Mouse (Mus musculus): Measurements from ENCODE around the gene Tbx21.
A peak's percentile ranks its signal among the peaks of the same experiment; 100 is the strongest.

Tbx21 gene

GRCm38 (mm10) chr11:97114671-97115601 lies at the start of gene Tbx21:
Gene Tbx21, minus strand, starts transcription at chr11:97115331.
- no peak for ATAC-seq (ENCODE audit: low TSS enrichment)

DNA sequence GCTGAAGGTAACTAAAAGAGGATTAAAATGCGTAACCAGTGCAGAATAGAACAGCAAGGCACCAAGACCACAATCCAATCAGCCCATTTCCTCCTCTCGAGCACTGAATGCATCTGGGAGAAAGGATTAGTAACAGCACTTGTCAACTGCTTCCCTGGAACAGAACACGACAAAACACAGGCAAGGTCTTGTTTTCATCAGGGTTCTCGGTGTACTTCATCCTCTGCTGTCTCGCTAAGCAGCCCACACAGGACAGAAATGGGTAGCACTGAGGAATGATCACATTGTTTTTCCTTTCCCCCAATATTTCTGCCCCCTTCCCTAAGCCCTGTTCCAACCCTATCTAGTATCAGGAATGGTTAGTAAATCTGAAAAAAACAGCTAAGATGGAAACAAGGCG lies 45.2 kb upstream of the Tbx21 start:
- peak; percentile 46; the same call in 1 of the 2 replicates for ATAC-seq (ENCODE audit: low TSS enrichment)

GRCm38 (mm10) chr11:97156999-97157398 lies 41.9 kb upstream of the Tbx21 start:
- no peak for ATAC-seq (ENCODE audit: low TSS enrichment)

DNA sequence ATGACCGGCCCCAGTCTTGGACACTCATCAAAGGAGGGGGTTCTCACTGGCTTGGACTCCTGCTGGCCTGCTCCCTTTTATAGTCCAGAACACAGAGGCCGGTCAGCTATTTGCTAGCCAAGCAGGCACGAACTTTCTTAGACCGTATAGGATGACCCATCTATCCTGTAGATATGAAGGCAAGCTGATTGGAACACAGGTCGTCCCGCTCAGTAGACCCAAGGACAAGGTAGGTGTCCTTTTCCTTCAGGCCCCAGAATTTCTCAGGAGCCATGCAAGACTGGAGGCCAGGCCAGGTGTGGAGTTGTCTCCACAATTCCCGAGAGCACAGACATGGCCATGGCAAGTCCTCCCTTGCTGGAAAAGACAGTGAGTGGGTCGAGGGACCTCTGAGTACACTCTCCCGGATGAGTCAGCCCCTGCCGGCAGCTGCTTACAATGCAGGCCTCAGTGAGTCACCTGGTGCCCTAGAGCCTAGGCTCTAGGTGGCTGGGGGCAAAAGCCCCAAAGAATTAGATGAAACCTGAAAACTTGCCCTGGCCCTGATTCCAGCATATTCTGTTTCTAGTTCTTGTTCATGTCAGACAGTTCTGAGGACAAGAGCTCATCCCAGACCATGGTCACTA lies 37.6 kb upstream of the Tbx21 start:
- ATAC-seq (ENCODE audit: low TSS enrichment): no peak

DNA sequence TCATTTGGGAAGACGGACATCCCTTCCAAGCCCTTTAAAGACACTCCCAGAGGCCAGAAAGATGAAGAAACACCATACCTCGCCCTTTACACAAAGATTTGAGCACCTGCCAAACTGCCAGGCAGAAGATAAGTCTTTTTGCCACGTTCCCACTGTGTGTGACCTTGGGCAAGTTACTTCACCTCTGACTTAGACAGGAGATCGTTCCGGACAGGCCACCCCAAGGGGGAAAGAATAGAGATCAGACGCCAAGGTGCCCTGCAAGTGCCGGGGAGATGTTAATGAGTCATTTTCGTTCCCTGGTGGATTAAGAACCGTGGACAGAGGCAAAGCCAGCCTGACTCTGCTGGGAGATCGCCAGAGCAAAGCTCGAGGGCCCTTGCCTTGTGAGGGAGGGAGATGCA lies 36.9 kb upstream of the Tbx21 start:
- ATAC-seq (ENCODE audit: low TSS enrichment): no peak

DNA sequence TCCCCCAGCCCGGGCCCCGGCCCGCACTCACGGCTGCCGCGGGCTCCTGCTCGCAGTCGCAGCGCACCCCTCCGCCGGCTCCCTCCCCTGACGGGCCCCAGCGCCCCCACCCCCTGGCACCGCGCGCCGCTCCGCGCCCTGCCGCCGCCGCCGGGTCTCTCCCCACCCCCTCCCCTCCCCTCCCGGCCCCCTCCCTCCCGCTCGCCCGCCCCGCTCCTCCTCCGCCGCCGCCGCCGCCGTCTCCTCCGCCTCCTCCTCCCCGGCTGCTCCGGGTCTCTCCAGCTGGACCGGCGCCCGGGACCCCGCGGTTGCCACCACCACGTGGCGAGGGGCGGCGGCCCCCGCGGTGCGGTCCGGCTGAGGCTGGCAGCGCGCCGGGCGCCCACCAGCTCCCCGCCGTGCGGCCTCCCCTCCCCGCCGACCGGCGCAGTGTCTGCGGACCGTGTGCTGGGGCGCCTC lies 36.2 kb upstream of the Tbx21 start, which contains the start of gene Tbkbp1:
Gene Tbkbp1 (minus strand): TSS at position 153 of the 459 bp plus-strand sequence.
- no peak for ATAC-seq (ENCODE audit: low TSS enrichment)

DNA sequence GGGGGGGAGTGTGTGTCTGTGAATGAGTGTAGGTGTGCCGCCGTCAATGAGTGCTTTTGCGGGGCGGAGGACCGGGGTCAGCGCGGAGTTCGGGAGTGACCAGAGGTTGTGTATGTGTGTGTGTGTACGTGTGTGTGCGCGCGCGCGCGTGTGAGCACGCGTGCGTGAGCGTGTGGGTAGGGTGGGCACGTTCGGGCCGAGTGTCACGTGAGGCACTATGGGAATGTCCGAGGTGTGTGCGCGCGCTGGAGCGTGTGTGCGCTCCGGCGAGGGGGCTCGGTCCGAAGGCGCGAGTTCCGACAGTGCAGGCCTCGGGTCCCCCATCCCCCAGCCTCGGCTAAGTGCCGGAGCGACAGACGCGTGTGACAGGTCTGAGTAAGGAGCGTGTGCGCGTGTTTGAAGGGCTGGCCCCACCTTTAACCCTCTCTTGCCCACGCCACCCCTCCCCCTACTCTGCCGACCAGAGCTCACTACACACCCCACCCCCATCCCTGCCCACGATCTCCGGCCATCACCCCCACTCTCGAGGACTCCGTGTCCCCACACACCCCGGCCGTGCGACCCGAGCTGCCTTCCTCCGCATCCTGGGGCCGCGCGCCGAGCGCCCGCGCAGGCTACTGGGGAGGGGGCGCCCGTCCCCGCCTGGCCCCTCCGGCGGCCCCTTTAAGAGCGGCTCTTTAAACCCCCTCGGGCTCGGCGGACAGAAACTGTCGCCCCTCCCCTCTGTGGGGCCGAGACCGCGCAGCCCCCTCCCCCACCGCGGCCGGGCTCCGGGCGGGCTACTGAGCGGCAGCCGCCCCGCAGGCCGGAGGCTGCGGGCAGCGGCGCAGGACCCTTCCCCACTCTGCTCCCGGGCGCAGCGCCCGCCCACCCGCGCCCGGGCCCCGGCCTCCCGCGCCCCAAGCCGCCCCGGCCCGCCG lies 35.5 kb upstream of the Tbx21 start:
- ATAC-seq (ENCODE audit: low TSS enrichment): peak; percentile 25; the same call in 1 of the 2 replicates

GRCm38 (mm10) chr11:97149995-97150410 lies 34.9 kb upstream of the Tbx21 start:
- ATAC-seq (ENCODE audit: low TSS enrichment): peak; percentile 17; the same call in 1 of the 2 replicates

- ATAC-seq (ENCODE audit: low TSS enrichment): no peak
These were observed 33.9 kb upstream of the Tbx21 start for GRCm38 (mm10) chr11:97149026-97149425.

DNA sequence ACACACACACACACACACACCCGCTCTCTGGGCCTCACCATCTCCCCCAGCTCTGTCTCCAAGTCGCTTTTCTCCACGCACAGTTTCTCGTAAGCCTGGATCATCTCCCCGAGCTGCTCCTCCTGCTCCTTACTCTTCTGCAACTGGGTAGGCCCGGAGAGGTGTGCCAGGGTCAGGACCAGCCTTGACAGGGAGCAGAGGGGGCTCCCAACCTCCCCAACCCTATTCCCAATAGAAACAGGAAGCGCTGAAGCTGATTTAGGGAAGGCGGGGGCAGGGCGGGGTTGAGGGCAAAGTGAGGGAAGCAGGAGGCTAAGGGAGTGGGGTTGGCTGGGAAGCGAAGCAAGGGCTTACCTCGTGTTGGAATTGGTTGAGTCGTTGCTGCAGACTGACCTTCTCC lies 33.5 kb upstream of the Tbx21 start:
- ATAC-seq (ENCODE audit: low TSS enrichment): no peak

DNA sequence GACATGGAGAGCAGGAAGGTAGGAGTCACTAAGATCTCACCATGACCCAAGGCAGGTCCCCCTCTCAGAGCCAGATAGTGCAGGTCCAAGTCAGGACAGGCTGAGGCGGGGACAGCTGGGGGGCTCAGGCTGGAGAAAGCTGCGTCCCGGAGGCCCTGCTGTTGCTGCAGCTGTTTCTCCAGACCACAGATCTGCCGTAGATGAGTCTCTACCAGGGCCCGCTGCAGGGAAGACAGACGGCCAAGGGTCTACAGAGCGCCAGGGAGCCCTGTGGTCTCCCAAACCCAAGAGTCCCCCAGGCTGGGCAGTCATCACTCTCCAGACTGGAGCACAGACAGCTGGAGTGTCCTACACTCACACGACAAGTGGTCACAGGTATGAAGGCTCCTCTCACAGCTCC lies 32.2 kb upstream of the Tbx21 start:
- ATAC-seq (ENCODE audit: low TSS enrichment): no peak

DNA sequence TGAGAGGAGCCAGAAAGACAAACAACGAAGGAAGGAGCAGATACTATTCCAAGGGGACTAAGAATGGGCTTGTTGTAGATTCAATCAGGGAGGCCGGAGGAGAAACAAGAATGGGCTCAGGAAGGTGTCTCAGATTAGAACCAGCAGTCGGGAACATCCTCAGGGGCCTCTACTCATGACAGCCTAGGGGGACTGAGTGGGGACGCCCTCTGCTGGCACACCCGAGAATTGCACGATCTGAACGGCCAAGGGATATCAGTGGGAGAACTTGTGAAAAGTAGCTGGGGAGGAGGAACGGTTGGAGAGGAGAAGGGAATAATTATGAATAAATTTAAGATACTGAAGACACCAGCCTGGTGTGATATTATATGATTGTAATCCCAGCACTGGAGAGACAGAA lies 31.6 kb upstream of the Tbx21 start:
- peak; percentile 48; the same call in 1 of the 2 replicates for ATAC-seq (ENCODE audit: low TSS enrichment)

GRCm38 (mm10) chr11:97145951-97146350 lies 30.8 kb upstream of the Tbx21 start:
- ATAC-seq (ENCODE audit: low TSS enrichment): no peak

GRCm38 (mm10) chr11:97145320-97145719 lies 30.2 kb upstream of the Tbx21 start:
- no peak for ATAC-seq (ENCODE audit: low TSS enrichment)

- ATAC-seq (ENCODE audit: low TSS enrichment): no peak
These were observed 28.2 kb upstream of the Tbx21 start for GRCm38 (mm10) chr11:97143196-97143900.

GRCm38 (mm10) chr11:97142159-97142608 lies 27.1 kb upstream of the Tbx21 start:
- no peak for ATAC-seq (ENCODE audit: low TSS enrichment)

GRCm38 (mm10) chr11:97140811-97141210 lies 25.7 kb upstream of the Tbx21 start:
- ATAC-seq (ENCODE audit: low TSS enrichment): no peak

GRCm38 (mm10) chr11:97139256-97139655 lies 24.1 kb upstream of the Tbx21 start:
- ATAC-seq (ENCODE audit: low TSS enrichment): no peak

DNA sequence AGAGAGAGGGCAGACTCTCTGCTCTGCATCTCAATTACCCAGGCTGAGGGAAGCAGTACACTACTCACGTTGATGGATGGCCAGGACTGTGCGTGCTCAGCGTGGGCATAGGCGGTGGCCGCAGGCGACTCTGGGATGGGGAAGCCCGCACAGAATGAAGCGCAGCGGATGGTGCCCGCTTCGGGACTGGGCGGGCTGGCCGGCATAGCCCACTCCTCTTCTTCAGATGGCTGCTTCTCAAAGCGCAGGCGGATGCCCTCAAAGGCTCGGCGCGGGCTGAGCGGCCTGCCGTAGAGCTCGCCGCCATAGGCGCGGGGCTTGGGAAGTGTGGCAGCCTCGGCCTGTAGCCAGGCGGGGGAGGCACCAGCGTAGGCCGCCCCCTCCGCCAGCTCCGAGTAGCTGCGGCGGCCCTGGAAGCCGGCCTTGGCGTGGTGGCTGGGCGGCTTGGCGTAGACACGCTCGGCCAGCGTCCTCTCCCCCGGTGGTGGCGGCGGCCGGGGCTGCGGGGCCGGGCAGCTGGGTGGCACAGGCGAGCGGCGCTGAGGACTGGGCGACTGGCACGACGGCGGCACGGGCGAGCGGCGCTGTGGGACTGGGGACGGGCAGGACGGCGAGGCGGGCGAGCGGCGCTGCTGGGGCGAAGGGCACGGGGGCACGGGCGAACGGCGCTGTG lies 23.6 kb upstream of the Tbx21 start:
- peak; percentile 51 for ATAC-seq (ENCODE audit: low TSS enrichment)

GRCm38 (mm10) chr11:97133270-97133669 lies 18.1 kb upstream of the Tbx21 start:
- ATAC-seq (ENCODE audit: low TSS enrichment): no peak

All from frontal cortex, adult (tissue).